Mouse (Mus musculus) olfactory bulb, adult 2 months (tissue): ENCODE measurements around the gene Kcnb1.

ENCODE experiments used
- CTCF ChIP-seq: fragments of 200-500 bp; IDR thresholded peaks from 2 replicates; pipeline ENCODE4 v1.5.1; 2012; ENCODE audit warnings: low read depth, mild to moderate bottlenecking, low read length, moderate library complexity; ENCODE audit not compliant: insufficient read depth
- POLR2A ChIP-seq: fragments of 200-500 bp; IDR thresholded peaks from 2 replicates; pipeline ENCODE4 v1.6.1; 2012; ENCODE audit warnings: mild to moderate bottlenecking, low read depth, low read length, moderate library complexity; ENCODE audit not compliant: insufficient read depth

- TF ChIP-seq POLR2A (no peak), CTCF (no peak)
These were observed 112.6 kb downstream of the Kcnb1 start for GRCm38 (mm10) chr2:167077199-167077962.
